Mouse (Mus musculus): ENCODE results near the gene Polr3h.
"Not testable (repeated sequence)": the region's sequence is repeated elsewhere in the genome, so short reads cannot be mapped to it uniquely, and the experiment has no call there.

DNA sequence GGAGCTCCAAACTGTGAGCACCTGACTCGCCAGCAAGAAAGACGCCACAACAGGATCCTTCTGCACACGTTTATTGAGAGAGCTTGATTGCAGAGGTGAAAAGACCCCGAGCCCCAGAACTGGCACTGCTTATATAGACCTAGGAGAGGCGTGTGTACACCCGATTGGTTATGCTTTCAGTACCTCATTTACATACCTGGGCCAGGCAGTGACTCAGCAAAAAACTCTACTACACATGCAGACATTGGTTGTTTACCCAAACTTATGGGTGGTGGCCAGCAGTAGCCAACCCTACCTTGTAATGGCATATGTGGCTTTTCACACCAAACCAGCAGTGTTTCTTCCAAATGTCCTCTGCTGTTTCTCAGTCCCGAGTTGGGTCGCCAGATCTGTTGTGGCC lies 49.1 kb upstream of the Polr3h start:
- not testable (repeated sequence) for TF ChIP-seq EP300, CTCF (IDR thresholded peaks at IDR 0.05; ENCODE audit: low read depth)
